Mouse (Mus musculus) cerebellum, adult 2 months (tissue): Measurements from ENCODE around the gene Opn5.

Source experiments
- CTCF ChIP-seq: fragments of 200-500 bp; IDR thresholded peaks from 2 replicates; pipeline ENCODE4 v1.5.1; 2011; ENCODE audit warnings: low read depth, mild to moderate bottlenecking, control low read depth, low read length, moderate library complexity, borderline replicate concordance; ENCODE audit not compliant: insufficient read depth
- POLR2A ChIP-seq: fragments of 200-500 bp; IDR thresholded peaks from 2 replicates; pipeline ENCODE4 v1.6.1; 2011; ENCODE audit warnings: low read length, control low read depth, borderline replicate concordance; ENCODE audit not compliant: insufficient read depth

GRCm38 (mm10) chr17:42586486-42586885 lies 24.7 kb downstream of the Opn5 start:
- no peak for TF ChIP-seq CTCF
- no peak for TF ChIP-seq POLR2A
